Comparison of ENCODE assay signal across 8 mouse cellular contexts in the genomic region with DNA sequence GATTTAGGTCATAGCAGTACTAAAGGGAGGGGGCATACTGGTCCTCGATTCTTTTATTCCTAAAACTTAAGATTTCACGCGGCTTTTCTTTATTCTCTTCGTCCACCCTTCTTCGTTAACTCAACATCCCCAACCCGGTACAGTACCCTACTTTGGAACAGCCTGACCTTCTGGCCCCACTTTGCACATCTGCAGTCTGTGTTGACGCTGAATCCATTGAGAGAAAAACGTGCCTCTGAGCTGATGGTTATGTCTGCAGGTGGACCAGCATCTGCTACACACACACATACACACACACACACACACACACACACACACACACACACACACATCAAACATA. TPM values are rescaled to one million over a fixed set of nuclear protein-coding genes. Genes with fewer than 3 reads are reported as not detected.
A peak's percentile ranks its signal among the peaks of the same experiment; 100 is the strongest.
DNase-seq lines count a peak whose midpoint lies in the region; ATAC-seq and TF ChIP-seq lines count a peak whose summit lies in the region.

No protein-coding gene starts in this region.

- no peaks in the 10 kb centered on the region for H3K79me2 ChIP-seq in myocyte (ENCODE audit: control insufficient read depth, insufficient read depth)

- ATAC-seq in intestine, embryonic 15.5 days: no peak

- DNase-seq in left cerebral cortex, adult 2 months (ENCODE audit: extremely low spot score in 1 of 2, low spot score in 2 of 2): peak in 1 of 2 experiments; percentile 13
- no peak for DNase-seq in left cerebral cortex, postnatal 14 days (ENCODE audit: low spot score in 2 of 2)
- no peak for DNase-seq in spleen, postnatal 36 days (ENCODE audit: low spot score in 2 of 2)
- no peak for DNase-seq in cerebellum, postnatal 10 days
- no peak for DNase-seq in spleen, postnatal 10 days (ENCODE audit: low spot score in 2 of 2)

- under 1% methylated on average over 8 of the region's 8 CpGs for WGBS in intestine, embryonic 15.5 days

- no peaks in the 10 kb centered on the region; the same call in 1 of the 2 replicates for H3K4me1 ChIP-seq in embryonic fibroblast, embryonic 13.5 days (ENCODE audit: control insufficient read depth, insufficient read depth, low read length)
- H3K4me1 ChIP-seq in intestine, embryonic 15.5 days (replicated peaks): no peaks in the 10 kb centered on the region

- H3K27me3 ChIP-seq in intestine, embryonic 15.5 days (replicated peaks): no peaks in the 10 kb centered on the region
- no peaks in the 10 kb centered on the region for H3K27me3 ChIP-seq in myocyte (ENCODE audit: control insufficient read depth, insufficient read depth, insufficient read length)

- peak overlapping the region; percentile 91 for H3K27ac ChIP-seq in left cerebral cortex, adult 2 months
- no peak overlapping the region for H3K27ac ChIP-seq in embryonic fibroblast, embryonic 13.5 days (ENCODE audit: insufficient read depth, low read length)
- no peak overlapping the region for H3K27ac ChIP-seq in intestine, embryonic 15.5 days

- no peak for TF ChIP-seq POLR2A in embryonic fibroblast, embryonic 13.5 days (IDR thresholded peaks at IDR 0.05; ENCODE audit: low read depth, low read length)
- no peak for TF ChIP-seq POLR2A in myocyte (IDR thresholded peaks at IDR 0.05; ENCODE audit: insufficient read length, low read depth)

- H3K9ac ChIP-seq in intestine, embryonic 15.5 days: peak overlapping the region; percentile 73

- H3K4me2 ChIP-seq in intestine, embryonic 15.5 days (replicated peaks): peak overlapping the region; percentile 95
- H3K4me2 ChIP-seq in myocyte (ENCODE audit: low read depth): peak overlapping the region; percentile 81

- no peaks in the 10 kb centered on the region for H3K36me3 ChIP-seq in intestine, embryonic 15.5 days
- no peaks in the 10 kb centered on the region for H3K36me3 ChIP-seq in myocyte (ENCODE audit: control insufficient read depth, insufficient read depth)

- no peaks in the 10 kb centered on the region for H3K9me3 ChIP-seq in intestine, embryonic 15.5 days

- H3ac ChIP-seq in myocyte (ENCODE audit: control insufficient read depth, insufficient read length): peak overlapping the region; percentile 34

- intact Hi-C loops in left cerebral cortex, adult 2 months (cut with DNase I): loop anchor here (5.0 kb wide), 2 partner anchors 517 to 1882 kb away; no protein-coding TSS in a partner anchor
- intact Hi-C loops in left cerebral cortex, postnatal 14 days (cut with DNase I): loop anchor here (5.0 to 10.0 kb wide), 3 partner anchors 120 to 1880 kb away; no protein-coding TSS in a partner anchor

- no peak for TF ChIP-seq CTCF in left cerebral cortex, adult 2 months (IDR thresholded peaks at IDR 0.05)
- TF ChIP-seq CTCF in embryonic fibroblast, embryonic 13.5 days (IDR thresholded peaks at IDR 0.05; ENCODE audit: borderline replicate concordance, insufficient read depth, low read length): no peak

- peak overlapping the region; percentile 53 for H3K4me3 ChIP-seq in left cerebral cortex, adult 2 months
- peak overlapping the region; percentile 57 for H3K4me3 ChIP-seq in embryonic fibroblast, embryonic 13.5 days (ENCODE audit: insufficient read depth, low read length)
- peak overlapping the region; percentile 83 for H3K4me3 ChIP-seq in intestine, embryonic 15.5 days (replicated peaks)
- peak overlapping the region; percentile 51 for H3K4me3 ChIP-seq in myocyte

TF ChIP-seq in myocyte, 11 proteins besides CTCF, POLR2A, EP300 and RAD21:
- no peak for TF ChIP-seq E2F4 (IDR thresholded peaks at IDR 0.05; ENCODE audit: insufficient read depth)
- no peak for TF ChIP-seq MYOD1 (IDR thresholded peaks at IDR 0.05; ENCODE audit: control insufficient read depth in 1 of 3, insufficient read length in 2 of 3, low read depth in 2 of 3)
- TF ChIP-seq REST (IDR thresholded peaks at IDR 0.05; ENCODE audit: insufficient read depth, insufficient read length): no peak
- no peak for TF ChIP-seq CEBPB (IDR thresholded peaks at IDR 0.05; ENCODE audit: insufficient read depth, poor library complexity, severe bottlenecking)
- no peak for TF ChIP-seq MYOG (IDR thresholded peaks at IDR 0.05; ENCODE audit: control insufficient read depth in 1 of 3, insufficient read depth in 1 of 3, insufficient read length in 2 of 3, low read depth in 2 of 3)
- TF ChIP-seq USF1 (IDR thresholded peaks at IDR 0.05; ENCODE audit: low read depth): no peak
- no peak for TF ChIP-seq TCF12 (IDR thresholded peaks at IDR 0.05; ENCODE audit: insufficient read depth, poor library complexity, severe bottlenecking)
- no peak for TF ChIP-seq MAX (IDR thresholded peaks at IDR 0.05; ENCODE audit: low read depth)
- TF ChIP-seq POLR2AphosphoS2 (IDR thresholded peaks at IDR 0.05; ENCODE audit: insufficient read length, low read depth): no peak
- no peak for TF ChIP-seq TCF3 (IDR thresholded peaks at IDR 0.05; ENCODE audit: insufficient read length, low read depth)
- TF ChIP-seq SRF (IDR thresholded peaks at IDR 0.05; ENCODE audit: control insufficient read depth, insufficient read length, low read depth): no peak
TF ChIP-seq in myocyte: peak in this region for 0.

RNA-seq across cellular contexts. Expression of a gene that starts 1.5 kb away (rescaled TPM):
- 10 to 100 TPM; 80.1 to 84.8 TPM for total RNA-seq in left cerebral cortex, adult 2 months (2021)
- 10 to 100 TPM; 71.6 to 73.5 TPM for total RNA-seq in left cerebral cortex, postnatal 14 days (2021)
- polyA plus RNA-seq in embryonic fibroblast, embryonic 13.5 days (2011; ENCODE audit: insufficient read length, low read depth, missing spikeins): 11.1 and 17.1 TPM in 2 replicates
- 16.9 and 20.0 TPM in 2 replicates for polyA plus RNA-seq in intestine, embryonic 15.5 days (2015; fragmentation: Nextera tagmentation; extraction: Ambion mirVana)
- polyA plus RNA-seq in myocyte (2012; fragmentation: generic; extraction: Trizol): 0.94 TPM
